Mouse (Mus musculus): ENCODE measurements around the gene Arpin.
A peak's percentile ranks its signal among the peaks of the same experiment; 100 is the strongest.

Arpin gene

GRCm38 (mm10) chr7:79934862-79935510, at the start of gene Arpin:
Gene Arpin, minus strand, starts transcription at chr7:79935359.
- DNase-seq (ENCODE audit: low read depth): no peak

- no peak for DNase-seq (ENCODE audit: low read depth)
These were observed 40.2 kb upstream of the Arpin start for GRCm38 (mm10) chr7:79975316-79975715.

GRCm38 (mm10) chr7:79972195-79972594, 37.0 kb upstream of the Arpin start:
- no peak for DNase-seq (ENCODE audit: low read depth)

DNA sequence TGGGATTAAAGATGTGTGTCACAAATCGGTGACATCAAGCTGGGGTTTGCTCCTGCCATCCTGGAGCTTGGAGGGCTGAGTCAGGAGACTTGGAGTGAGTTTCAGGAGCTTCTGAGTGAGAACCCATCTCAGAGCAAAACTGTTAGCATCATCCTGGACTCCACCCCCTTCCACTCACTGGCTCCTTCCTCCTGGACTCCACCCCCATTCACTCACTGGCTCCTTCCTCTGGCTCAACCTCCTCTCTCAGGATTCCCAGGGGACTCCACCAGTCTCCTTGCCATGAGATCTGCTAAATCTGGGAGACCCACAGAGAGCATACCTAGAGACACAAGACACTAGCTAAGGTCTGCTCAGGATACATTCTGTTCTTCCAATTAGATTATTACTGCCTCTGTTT, 35.2 kb upstream of the Arpin start:
- no peak for DNase-seq (ENCODE audit: low read depth)

GRCm38 (mm10) chr7:79968326-79968725, 33.2 kb upstream of the Arpin start:
- DNase-seq (ENCODE audit: low read depth): no peak

DNA sequence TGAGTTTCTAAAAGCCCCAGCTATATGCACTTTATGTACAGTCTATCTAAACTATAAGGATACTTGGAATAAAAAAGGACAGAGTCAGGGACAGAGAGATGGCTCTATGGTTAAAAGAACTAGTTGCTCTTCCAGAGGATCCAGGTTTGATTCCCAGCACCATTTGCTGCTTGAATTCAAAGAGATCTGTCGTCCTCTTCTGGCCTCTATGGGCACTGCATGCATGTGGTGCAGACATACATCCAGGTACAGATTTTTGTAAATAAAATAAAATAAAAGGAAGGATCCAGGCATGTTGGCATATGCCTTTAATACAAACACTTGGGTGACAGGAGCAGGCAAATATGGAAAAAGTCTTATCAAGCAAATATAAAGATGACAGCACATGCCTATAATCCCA, 26.4 kb upstream of the Arpin start:
- no peak for DNase-seq (ENCODE audit: low read depth)

- no peak for DNase-seq (ENCODE audit: low read depth)
These were observed 21.0 kb upstream of the Arpin start for GRCm38 (mm10) chr7:79956131-79956530.

DNA sequence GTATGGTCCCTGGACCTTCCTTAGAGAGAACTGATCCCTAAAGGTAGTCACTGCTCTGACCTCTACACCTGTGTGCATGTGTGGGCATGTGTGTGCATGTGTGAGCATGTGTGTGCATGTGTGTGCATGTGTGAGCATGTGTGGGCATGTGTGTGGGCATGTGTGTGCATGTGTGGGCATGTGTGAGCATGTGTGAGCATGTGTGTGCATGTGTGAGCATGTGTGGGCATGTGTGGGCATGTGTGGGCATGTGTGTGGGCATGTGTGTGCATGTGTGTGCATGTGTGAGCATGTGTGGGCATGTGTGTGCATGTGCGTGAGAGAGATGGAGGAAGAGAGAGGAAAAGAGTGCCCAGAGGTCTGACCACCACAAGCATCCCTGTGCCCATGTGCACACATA, 19.7 kb upstream of the Arpin start:
- DNase-seq (ENCODE audit: low read depth): no peak

- no peak for DNase-seq (ENCODE audit: low read depth)
These were observed 15.9 kb upstream of the Arpin start for GRCm38 (mm10) chr7:79951038-79951437.

DNA sequence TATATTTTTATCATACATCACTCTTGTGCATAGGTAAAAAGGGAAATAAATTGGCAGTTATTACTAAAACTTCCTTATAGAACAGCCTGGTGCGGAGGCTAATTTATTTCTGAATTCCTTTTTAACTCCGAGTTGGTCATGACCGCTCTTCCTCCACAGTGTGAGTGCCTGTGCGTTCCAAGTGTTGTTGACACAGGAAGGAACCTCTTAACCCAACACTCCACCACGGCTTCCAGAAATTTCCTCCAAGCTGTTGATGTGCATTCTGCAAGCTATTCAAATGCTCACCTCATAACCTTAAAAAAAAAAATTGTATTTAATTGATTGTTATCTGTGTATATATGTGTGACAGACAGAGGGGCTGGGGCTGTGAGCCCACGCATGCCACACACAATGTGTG, 15.1 kb upstream of the Arpin start:
- no peak for DNase-seq (ENCODE audit: low read depth)

- DNase-seq (ENCODE audit: low read depth): no peak
These were observed 499 bp upstream of the Arpin start for GRCm38 (mm10) chr7:79935511-79936205.

DNA sequence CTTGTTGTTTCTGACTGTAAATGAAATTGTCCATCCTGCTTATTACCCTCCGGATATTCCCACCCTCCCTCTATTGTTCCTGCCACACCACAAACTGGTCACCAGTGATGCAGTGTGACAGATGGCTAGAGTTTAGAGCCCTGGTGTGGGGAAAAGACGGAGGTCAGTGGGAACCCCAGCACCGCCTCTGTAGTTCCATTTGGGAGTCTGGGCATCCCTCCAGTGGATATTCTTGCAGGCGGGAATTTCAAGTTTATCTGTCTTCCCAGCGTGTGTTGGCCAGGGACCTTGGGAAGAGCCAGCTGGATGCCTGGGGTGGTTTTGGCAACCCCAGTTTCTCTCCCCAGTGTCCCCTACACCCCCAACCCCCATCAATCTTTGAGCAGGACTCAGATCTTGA, 698 bp downstream of the Arpin start:
- no peak for DNase-seq (ENCODE audit: low read depth)

- DNase-seq (ENCODE audit: low read depth): no peak
These were observed 6.6 kb downstream of the Arpin start for GRCm38 (mm10) chr7:79928516-79929052.

DNA sequence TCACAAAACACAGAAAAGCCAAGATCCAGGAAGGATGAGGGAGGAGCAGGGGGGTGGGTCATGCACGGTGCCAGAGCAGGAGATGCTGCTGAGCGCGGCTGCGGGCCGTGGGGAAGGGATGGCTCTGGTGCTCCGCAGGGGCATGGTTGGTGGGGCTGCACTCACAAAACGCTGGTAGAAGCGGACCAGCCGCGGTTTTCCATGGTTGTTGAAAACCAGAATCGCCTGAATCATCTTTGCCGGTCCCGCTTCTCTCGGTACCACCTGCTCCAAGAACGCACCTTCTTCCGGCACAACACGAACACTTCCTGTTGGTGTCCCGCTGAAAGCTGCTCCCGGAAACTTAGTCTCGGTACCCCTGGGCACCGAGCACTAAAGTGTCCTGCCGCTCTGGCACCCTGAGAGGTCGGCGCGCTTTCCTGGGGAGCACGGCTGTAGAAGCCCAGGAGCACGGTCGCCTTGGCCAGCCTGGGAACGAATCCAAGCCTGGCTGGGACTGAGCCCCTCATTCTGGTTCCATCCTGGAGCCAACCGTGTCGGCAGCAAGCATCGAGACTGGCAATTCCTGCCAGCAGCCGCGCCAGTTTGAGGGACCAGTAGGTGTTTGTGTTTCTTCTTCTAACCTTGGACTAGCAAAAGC, 14.7 kb downstream of the Arpin start, which contains the start of gene Ap3s2:
TSS of gene Ap3s2 (minus strand) at position 306 of the 640 bp plus-strand sequence.
- DNase-seq (ENCODE audit: low read depth): peak; percentile 91

DNA sequence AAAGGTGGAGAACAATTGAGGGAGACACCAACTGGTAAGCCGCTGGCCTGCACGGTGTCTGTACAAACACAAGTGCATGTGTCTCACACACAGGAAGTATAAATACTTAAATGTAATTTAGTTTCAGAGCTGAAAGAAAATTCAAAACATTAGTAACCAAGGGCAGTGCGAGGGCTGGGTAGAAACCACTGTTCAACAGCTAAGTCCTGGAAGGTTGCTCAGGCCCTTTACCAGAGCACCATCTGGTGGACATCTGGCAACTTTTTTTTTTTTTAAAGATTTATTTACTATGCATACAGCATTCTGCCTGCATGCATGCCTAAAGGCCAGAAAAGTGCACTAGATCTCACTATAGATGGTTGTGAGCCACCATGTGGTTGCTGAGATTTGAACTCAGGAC, 20.6 kb downstream of the Arpin start:
- peak; percentile 11 for DNase-seq (ENCODE audit: low read depth)

- no peak for DNase-seq (ENCODE audit: low read depth)
These were observed 27.8 kb downstream of the Arpin start for GRCm38 (mm10) chr7:79907356-79907755.

- DNase-seq (ENCODE audit: low read depth): no peak
These were observed 28.2 kb downstream of the Arpin start for GRCm38 (mm10) chr7:79906914-79907313.

GRCm38 (mm10) chr7:79905193-79905592, 30.0 kb downstream of the Arpin start:
- no peak for DNase-seq (ENCODE audit: low read depth)

DNA sequence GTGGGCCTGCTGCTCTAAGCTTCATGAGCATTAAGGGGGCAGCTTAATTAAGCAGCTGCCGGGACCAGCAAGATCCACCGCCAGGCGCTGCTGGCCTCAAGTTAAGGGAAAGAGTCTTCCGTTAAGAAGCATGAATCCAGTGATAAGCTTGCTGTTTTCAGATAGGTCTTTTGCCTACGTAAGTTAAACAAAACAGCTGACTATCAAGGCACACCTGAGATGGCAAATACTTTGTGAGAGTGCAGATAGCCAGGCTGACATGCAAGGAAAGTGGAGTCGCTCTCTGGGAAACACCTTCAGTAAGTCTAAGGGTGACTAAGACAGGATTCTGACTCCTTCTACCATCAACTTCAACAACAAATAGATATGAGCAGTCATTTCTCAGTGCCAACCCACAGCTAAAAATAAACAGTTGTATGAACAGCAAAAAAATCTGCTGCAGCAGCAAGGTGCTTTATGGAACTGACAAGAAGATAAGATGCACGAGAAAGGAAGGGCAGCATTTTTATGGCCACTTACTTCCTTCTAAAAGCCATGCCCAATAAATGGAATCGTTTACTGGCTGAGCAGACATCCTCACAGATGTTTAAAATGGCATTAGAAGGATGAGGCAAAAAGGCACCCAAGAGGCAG, 31.9 kb downstream of the Arpin start:
- no peak for DNase-seq (ENCODE audit: low read depth)

- no peak for DNase-seq (ENCODE audit: low read depth)
These were observed 34.4 kb downstream of the Arpin start for GRCm38 (mm10) chr7:79900753-79901152.

DNA sequence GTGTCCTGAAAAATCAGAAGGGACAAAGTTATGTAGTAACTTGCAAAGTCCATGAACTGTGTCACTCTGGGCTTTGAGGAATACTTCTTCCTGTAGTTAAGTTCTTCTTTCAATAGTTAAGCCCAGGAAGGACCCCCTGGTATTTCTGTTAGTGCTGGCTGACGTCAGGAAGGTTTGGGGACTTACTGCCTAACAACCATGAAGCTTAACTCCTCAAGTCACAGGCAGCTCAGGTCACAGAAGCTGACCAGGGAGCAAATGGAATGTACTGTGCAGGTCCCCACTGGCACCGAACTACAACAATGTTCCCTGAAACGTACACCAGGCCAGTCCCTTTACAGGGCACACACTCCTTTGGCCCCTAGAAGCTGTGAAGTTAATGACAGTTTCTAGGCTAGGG, 39.9 kb downstream of the Arpin start:
- no peak for DNase-seq (ENCODE audit: low read depth)

DNA sequence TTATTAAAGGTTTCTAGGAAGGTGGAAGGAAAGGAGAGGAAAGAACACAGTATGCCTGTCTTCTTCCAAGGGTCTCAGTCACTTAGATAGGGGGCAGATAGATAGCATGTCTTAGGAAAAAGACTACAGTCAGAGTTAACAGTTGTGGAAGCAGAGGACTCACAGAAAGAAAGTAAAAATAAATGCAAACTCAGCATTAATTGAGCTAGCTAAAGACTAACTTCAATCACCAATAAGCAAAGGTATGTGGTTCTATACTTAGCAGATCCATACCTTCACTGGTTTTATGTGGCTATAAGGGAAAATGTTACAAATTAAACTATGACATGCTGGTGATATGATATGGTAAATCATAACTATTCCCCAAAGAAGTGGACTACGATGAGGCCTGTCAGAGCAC, 40.4 kb downstream of the Arpin start:
- DNase-seq (ENCODE audit: low read depth): no peak
